Mouse (Mus musculus) hindbrain, embryonic 15.5 days (tissue): ENCODE results near the gene Ksr1. TPM values are rescaled to one million over a fixed set of nuclear protein-coding genes. Genes with fewer than 3 reads are reported as not detected.
A peak's percentile ranks its signal among the peaks of the same experiment; 100 is the strongest.

Experiments used
- ATAC-seq: fragments of 200-750 bp; cut with Nextera tagmentation; 2 replicates; pipeline ENCODE4 v1.8.0; 2017; ENCODE audit warnings: low read depth, moderate number of reproducible peaks, moderate TSS enrichment; ENCODE audit not compliant: low FRiP score
- H3K27ac ChIP-seq: fragments of 300-500 bp; sonication (generic); replicated peaks from 2 replicates; pipeline ENCODE4 v1.5.1; 2015; ENCODE audit warnings: mild to moderate bottlenecking, inconsistent platforms
- H3K27me3 ChIP-seq: fragments of 300-500 bp; sonication (generic); 2 replicates; pipeline ENCODE4 v1.6.1; 2015; ENCODE audit warnings: control low read depth, inconsistent platforms
- H3K36me3 ChIP-seq: fragments of 300-500 bp; sonication (generic); 2 replicates; pipeline ENCODE4 v1.6.1; 2015; ENCODE audit warnings: control low read depth, inconsistent platforms
- H3K4me1 ChIP-seq: fragments of 300-500 bp; sonication (generic); replicated peaks from 2 replicates; pipeline ENCODE4 v1.6.1; 2015; ENCODE audit warnings: control low read depth, inconsistent platforms
- H3K4me2 ChIP-seq: fragments of 300-500 bp; sonication (generic); 2 replicates; pipeline ENCODE4 v1.6.1; 2015; ENCODE audit warnings: moderate library complexity, mild to moderate bottlenecking, inconsistent platforms
- H3K4me3 ChIP-seq: fragments of 300-500 bp; sonication (generic); 2 replicates; pipeline ENCODE4 v1.5.1; 2015; ENCODE audit warnings: mild to moderate bottlenecking, inconsistent platforms
- H3K9ac ChIP-seq: fragments of 300-500 bp; sonication (generic); 2 replicates; pipeline ENCODE4 v1.6.1; 2015; ENCODE audit warnings: inconsistent platforms
- H3K9me3 ChIP-seq: fragments of 300-500 bp; sonication (generic); 2 replicates; pipeline ENCODE4 v1.6.1; 2016; ENCODE audit warnings: control low read depth, inconsistent platforms
- WGBS: fragments of 180-500 bp; shearing (Covaris S2); methylation state at CpG from one replicate; pipeline ENCODE4 v1.1.7; 2015; 5-methylcytosine and 5-hydroxymethylcytosine counted together
- polyA plus RNA-seq: library from polyadenylated mRNA; unstranded; fragments of >200 nt; fragmentation: Nextera tagmentation; extraction: Ambion mirVana; gene quantifications from 2 replicates; pipeline ENCODE4 v1.2.1, GENCODE M21; 2015

Ksr1 gene
- polyA plus RNA-seq, 1 experiment from 2014 or later = 5.0 TPM

DNA sequence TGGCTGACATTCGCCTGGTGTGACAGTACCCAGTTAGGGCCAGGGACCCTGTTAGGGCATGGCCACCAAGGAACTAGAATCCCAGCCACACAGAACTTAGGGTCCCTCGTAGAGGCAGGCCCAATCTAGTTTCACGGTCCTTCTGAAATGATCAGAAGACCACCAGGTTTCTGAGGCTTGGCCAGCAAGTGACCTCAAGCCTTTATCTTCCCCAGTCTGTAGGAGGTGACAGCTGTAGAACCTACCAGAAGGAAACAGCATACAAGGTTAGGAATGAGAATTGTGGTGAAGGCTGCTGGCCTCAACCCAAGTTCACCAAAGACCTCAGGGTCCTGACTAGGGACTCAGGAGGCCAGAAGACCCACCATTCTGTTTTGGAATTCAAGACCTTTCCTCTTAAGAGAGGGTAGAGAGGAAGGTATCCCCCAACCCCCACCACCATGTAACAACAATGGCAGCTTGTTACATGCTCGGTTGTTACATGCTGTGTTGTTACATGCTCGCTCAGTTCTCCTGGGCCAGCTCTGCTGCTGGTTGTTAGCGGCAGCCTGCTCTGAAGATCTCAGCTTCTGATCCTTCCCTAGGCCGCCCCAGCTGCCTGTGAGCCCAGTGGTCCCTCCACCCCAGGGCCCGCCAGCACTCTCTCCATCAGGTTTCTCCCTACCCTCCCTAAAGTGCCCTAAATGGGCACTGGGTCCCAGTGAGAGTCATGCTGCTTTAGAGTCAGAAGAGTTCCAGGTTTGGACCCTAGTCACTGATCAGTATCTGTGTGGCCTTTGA, 169.3 kb downstream of the Ksr1 start:
- WGBS = 83% methylated on average over 8 of the region's 8 CpGs
- no peak for ATAC-seq

DNA sequence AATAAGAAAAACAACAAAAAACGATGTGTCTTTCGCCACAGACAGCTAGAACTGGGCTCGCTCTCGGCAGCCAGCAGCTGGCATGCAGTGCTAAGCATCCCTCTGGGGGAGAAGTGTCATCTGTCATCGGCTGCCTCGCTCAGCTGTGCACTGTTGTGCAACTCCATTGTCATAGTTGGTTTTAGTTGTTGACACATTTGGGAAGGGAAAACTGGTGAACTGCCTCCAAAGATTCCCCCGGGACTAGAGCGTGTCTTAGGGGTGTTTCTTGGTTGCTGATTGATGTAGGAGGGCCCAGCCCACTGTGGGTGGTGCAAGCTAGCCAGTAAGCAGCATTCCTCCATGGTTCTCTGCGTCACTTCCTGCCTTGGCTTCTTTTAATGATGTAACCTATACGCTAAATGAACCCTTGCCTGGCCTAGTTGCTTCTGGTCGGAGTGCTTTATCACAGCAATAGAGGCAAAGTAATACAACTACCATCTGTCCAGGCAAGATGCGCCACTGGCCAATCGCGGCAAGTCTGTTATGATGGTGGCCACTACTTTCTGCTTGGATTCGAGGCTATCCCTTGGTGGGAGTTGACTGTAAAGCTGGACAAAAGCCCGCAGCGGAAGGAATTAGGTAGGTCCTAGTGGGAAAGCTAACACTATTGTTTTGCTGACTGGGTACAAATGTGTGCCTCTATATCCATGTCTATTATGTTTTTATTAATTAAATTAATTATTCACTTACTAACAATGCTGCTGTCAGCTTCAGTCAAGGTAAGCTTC, 172.6 kb downstream of the Ksr1 start:
- no peak overlapping the region for H3K9ac ChIP-seq
- ATAC-seq = peak; percentile 80; the same call in 1 of the 2 replicates
- no peaks in the 10 kb centered on the region for H3K9me3 ChIP-seq
- no peaks in the 10 kb centered on the region for H3K27me3 ChIP-seq
- peaks cover 11% of the 10 kb centered on the region; the same call in 1 of the 2 replicates for H3K4me1 ChIP-seq
- no peaks in the 10 kb centered on the region for H3K36me3 ChIP-seq
- 48% methylated on average over 17 of the region's 17 CpGs for WGBS
- peak overlapping the region; percentile 9; the same call in 1 of the 2 replicates for H3K27ac ChIP-seq
- no peak overlapping the region; the same call in 1 of the 2 replicates for H3K4me3 ChIP-seq
- peak overlapping the region; percentile 33 for H3K4me2 ChIP-seq

More for the DNA sequence above, 169.3 kb downstream of the Ksr1 start:
- H3K4me2 ChIP-seq = no peak overlapping the region
- H3K27ac ChIP-seq = no peak overlapping the region
- H3K4me3 ChIP-seq = no peak overlapping the region
- H3K36me3 ChIP-seq = no peaks in the 10 kb centered on the region
- no peak overlapping the region for H3K9ac ChIP-seq
- no peaks in the 10 kb centered on the region for H3K9me3 ChIP-seq
- no peaks in the 10 kb centered on the region for H3K27me3 ChIP-seq
- peaks cover 11% of the 10 kb centered on the region; the same call in 1 of the 2 replicates for H3K4me1 ChIP-seq

DNA sequence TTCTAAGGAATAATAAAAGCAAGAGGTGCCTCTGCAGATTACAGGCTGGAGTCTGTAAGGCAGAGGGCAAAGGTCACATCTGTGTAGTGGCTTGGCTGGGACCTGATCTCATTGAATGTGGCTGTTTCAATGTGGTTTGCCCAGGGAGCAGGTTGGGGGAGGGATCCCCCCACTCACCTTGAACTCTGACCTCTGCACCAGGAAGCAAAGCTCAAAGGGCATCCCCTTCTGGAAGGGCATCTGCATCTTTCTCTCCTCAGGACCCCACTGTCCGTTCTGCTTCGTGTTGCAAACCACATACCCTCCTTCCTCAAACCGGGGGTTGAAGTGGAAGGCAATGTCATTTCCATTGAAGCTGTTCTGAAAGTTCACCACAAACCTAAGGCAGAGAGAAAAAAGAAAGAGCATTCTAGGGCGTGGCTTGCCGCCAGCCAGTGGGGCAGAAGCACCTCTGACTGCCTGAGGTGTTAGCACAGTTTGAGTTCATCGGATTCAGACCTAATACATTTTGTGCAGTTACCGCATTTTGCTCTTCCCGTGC, 173.3 kb downstream of the Ksr1 start:
- no peak for ATAC-seq
- Histone ChIP-seq H3K9me3 (no peaks in the 10 kb centered on the region), H3K4me3 (no peak overlapping the region; the same call in 1 of the 2 replicates), H3K27ac (peak overlapping the region; percentile 9; the same call in 1 of the 2 replicates), H3K27me3 (no peaks in the 10 kb centered on the region), H3K4me1 (peaks cover 11% of the 10 kb centered on the region; the same call in 1 of the 2 replicates), H3K4me2 (peak overlapping the region; percentile 33), H3K9ac (no peak overlapping the region), H3K36me3 (no peaks in the 10 kb centered on the region)
- 48% methylated on average over 8 of the region's 8 CpGs for WGBS

DNA sequence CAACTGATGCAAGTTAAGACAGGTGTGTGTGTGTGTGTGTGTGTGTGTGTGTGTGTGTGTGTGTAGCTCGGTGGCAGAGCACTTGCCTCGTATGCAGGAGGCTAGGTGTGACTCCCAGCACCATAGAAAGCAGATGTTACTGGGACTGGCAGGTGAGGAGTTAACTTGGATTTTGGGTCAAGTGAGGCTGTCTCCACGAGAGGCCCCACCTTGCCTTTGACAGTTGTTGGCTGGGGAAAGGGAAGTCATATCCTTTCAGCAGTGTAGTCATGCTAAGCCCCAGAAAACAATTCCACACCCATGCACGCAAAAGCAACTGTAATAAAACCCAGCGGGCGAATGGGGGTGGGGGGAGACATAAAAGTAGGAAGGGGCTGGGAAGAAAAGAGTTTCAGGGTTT, 173.9 kb downstream of the Ksr1 start:
- H3K4me1 ChIP-seq = peaks cover 11% of the 10 kb centered on the region; the same call in 1 of the 2 replicates
- no peak overlapping the region for H3K27ac ChIP-seq
- WGBS = 59% methylated on average over 6 of the region's 6 CpGs
- ATAC-seq = no peak
- no peaks in the 10 kb centered on the region for H3K27me3 ChIP-seq
- H3K9ac ChIP-seq = no peak overlapping the region
- no peaks in the 10 kb centered on the region for H3K36me3 ChIP-seq
- H3K4me2 ChIP-seq = no peak overlapping the region
- no peaks in the 10 kb centered on the region for H3K9me3 ChIP-seq
- no peak overlapping the region for H3K4me3 ChIP-seq

DNA sequence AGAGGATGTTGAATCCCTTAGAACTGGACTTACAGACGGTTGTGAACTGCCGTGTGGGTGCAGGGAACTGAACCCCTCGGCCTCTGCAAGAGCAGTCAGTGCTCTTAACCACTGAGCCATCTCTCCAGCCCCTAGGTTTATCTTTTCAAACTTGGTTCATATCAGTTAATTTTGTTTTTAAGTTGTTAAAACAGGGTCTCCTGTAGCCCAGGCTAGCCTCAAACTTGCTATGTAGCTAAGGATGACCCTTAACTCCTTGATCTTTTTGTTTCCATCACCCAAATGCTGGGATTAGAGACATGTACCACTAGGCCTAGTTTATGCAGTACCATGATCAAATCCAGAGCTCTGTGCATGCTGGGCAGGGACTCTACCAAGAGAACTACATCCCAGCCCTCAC, 174.5 kb downstream of the Ksr1 start:
- H3K4me1 ChIP-seq = peaks cover 11% of the 10 kb centered on the region; the same call in 1 of the 2 replicates
- no peak overlapping the region for H3K4me2 ChIP-seq
- no peaks in the 10 kb centered on the region for H3K36me3 ChIP-seq
- H3K27me3 ChIP-seq = no peaks in the 10 kb centered on the region
- ATAC-seq = no peak
- no peak overlapping the region for H3K27ac ChIP-seq
- no peak overlapping the region for H3K9ac ChIP-seq
- H3K9me3 ChIP-seq = no peaks in the 10 kb centered on the region
- no peak overlapping the region for H3K4me3 ChIP-seq
- WGBS = 97% methylated on average over 3 of the region's 3 CpGs

DNA sequence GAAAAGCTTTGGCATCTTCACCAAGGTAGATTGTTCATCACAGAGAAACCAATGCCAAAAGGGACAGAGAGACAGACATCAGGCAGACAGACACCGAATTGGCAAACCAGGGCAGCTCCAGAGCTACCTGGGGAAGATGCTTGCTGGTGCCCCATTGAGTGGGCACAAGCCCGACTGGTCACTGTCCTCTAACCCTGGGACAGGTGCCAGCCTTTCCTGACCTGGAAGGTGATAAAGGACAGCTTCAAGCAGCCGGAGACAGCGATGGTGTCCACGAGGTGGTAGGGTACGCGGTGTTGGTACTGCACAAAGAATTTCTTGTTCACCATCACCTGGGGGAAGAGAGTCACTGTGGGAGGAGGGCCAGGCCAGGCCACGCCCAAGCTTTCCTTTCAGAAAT, 175.1 kb downstream of the Ksr1 start:
- WGBS = 94% methylated on average over 8 of the region's 8 CpGs
- no peaks in the 10 kb centered on the region for H3K36me3 ChIP-seq

DNA sequence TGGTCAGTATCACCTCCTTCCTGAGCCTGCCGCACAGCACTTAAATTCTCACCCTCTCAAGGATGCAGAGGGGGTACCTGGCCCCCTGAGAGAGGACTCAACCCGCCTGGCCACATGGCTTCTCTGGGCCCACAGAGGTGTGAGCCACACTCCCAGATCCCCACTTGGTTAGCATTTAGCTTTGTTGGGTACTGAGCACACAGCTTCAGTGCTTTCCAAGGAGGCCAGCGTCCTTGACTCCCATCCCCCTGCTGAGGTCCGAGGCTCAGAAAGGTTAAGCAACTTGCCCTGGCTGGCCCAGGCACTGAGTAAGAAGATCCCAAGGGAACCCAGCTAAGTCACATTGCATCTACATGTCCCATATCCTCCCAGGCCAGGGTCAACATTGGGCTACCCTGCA, 178.1 kb downstream of the Ksr1 start:
- H3K4me3 ChIP-seq = no peak overlapping the region
- no peak overlapping the region for H3K4me2 ChIP-seq
- H3K9ac ChIP-seq = no peak overlapping the region
- WGBS = 81% methylated on average over 4 of the region's 4 CpGs
- H3K27ac ChIP-seq = no peak overlapping the region
- H3K4me1 ChIP-seq = peaks cover 5% of the 10 kb centered on the region; the same call in 1 of the 2 replicates
- H3K36me3 ChIP-seq = no peaks in the 10 kb centered on the region
- no peaks in the 10 kb centered on the region for H3K9me3 ChIP-seq
- no peak for ATAC-seq
- no peaks in the 10 kb centered on the region for H3K27me3 ChIP-seq

More for the DNA sequence above, 175.1 kb downstream of the Ksr1 start:
- Histone ChIP-seq H3K9ac (no peak overlapping the region), H3K27me3 (no peaks in the 10 kb centered on the region), H3K4me3 (no peak overlapping the region), H3K4me1 (peaks cover 11% of the 10 kb centered on the region; the same call in 1 of the 2 replicates), H3K9me3 (no peaks in the 10 kb centered on the region), H3K27ac (no peak overlapping the region), H3K4me2 (no peak overlapping the region)
- no peak for ATAC-seq

DNA sequence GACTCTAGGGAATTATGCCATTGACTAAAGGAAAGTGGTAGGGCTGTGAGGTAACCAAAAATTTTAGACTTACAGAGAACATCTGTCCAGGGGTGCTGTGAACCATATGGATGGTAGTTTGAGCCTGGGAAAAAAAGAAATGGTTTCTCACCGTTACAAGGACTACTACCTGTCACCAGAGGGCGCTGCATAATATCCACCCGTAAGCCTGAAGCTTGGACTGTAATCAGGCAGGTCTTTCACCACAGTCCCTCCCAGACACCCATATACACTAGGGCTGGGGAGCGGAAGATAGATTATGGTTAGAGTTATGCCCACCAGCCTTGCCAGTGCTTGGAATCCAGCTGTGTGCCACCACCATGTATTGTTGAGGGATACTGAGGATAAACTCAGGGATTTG, 178.8 kb downstream of the Ksr1 start:
- Histone ChIP-seq H3K9ac (no peak overlapping the region), H3K9me3 (no peaks in the 10 kb centered on the region), H3K4me1 (no peaks in the 10 kb centered on the region), H3K4me2 (no peak overlapping the region), H3K27ac (no peak overlapping the region), H3K27me3 (no peaks in the 10 kb centered on the region), H3K36me3 (no peaks in the 10 kb centered on the region), H3K4me3 (no peak overlapping the region)
- no peak for ATAC-seq
- WGBS = 31% methylated on average over 4 of the region's 4 CpGs

Other genes starting within 250 kb of the Ksr1 start
- 1.1 and 1.6 TPM in 2 replicates for gene Nos2, start 225.6 kb downstream of the Ksr1 start, polyA plus RNA-seq
- gene Lgals9, start 161.5 kb downstream of the Ksr1 start, polyA plus RNA-seq = 13.4 and 17.0 TPM in 2 replicates
- gene Wsb1, start 108.3 kb upstream of the Ksr1 start, polyA plus RNA-seq = 406 and 435 TPM in 2 replicates
- not detected in 2 replicates for gene Gm9964, start 150.5 kb upstream of the Ksr1 start, polyA plus RNA-seq
- gene Nf1, start 193.3 kb upstream of the Ksr1 start, polyA plus RNA-seq = 6.1 and 6.6 TPM in 2 replicates